Mouse (Mus musculus): Measurements from ENCODE around the gene Tent4b.
A peak's percentile ranks its signal among the peaks of the same experiment; 100 is the strongest.

The Tent4b gene

DNA sequence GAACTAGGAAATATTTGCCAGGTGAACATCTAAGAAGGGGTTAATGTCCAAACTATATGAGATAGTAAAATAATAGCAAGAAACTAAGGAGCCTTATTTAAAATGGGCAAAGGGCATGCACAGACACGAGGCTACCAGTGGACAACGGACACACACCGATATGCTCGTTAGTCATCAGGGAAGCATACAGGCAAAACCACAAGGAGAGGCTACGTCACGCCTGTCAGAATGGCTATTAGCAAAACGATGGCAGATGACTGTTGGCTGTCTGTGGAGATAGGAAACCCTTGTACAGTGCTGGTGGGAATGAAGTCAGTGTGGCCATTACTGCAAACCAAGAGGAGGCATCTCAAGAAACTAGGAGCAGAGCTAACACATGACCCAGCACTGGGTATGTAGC lies 81.9 kb downstream of the Tent4b start:
- no peak for DNase-seq

DNA sequence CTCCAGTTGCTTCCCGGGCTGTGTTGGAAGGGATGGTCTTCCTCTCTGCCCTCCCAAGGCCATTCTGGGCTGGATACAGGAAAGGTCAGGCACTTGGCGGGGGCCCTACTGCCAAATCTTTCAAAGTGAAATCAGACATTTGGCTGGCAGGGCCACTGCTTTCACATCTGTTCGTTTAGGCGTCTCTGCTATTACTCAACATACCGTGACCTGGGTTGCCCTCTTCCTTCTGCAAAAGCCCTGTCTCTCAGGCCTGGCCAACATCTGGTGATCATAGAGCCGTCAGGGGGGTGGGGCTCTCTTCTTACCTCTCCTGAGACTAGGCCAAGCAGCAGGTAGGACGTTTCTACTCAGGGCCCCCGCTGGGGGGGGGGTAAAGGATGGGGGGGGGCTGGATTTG lies 83.7 kb downstream of the Tent4b start:
- DNase-seq: peak; percentile 38

DNA sequence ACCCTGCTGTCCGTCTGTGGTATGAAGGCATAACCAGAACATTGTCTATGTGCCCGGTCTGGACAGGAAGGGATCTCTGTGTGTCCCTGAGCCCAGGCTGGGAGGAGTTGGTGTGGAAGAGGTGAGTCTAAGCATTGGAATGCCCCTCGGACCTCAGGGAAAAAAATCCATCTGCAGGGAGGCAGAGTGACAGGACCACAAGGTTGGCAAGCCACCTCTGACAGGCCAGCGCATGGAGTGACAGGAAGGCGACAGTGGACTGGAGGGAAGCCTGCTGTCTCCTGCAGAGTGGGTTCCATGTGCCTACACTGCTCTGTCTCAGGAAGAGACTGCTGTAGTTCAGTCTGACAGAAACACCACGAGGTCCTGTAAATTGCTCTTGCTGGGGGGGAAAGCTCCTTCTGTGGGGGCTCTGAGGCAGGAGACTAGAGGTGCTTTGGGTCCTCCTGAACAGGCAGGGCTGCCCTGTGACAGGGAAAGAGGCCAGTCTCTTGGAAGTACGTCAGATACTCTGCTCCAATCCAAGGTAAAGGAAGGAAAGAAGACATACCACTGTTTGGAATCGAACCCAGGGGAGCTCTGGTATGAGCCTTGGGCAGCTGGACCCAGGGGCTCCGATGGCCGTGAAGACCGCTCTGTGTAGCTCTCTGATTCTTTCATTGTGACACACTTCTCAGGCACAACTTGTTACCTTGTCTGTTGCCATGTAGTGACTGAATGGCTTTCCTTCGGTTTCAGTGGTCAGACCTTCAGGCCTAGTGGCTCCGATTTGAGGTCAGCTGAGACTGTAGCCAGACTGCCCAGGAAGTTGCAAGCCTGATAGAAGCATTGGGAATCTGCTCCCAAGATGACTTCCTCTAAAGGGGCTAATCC lies 84.5 kb downstream of the Tent4b start:
- no peak for DNase-seq

DNA sequence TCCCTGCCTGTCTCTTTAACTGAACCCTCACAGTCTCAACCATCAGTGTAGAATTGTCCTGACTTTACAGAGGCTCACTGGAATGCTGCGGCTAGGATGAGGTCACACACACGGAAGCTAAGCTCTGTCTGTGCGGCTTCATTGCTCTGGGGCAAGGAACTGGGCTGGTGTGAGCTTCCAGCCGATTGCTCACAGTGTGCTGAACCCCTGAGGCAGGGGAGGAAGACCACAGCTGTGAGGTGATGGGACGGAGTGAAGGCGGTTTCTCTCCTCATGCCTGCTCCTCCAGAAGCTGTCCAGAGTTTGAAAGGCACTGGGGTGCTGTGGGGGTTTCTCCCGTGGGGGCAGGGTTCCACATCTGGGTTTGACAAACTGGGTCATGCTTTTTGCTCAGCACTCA lies 85.7 kb downstream of the Tent4b start:
- DNase-seq: no peak

DNA sequence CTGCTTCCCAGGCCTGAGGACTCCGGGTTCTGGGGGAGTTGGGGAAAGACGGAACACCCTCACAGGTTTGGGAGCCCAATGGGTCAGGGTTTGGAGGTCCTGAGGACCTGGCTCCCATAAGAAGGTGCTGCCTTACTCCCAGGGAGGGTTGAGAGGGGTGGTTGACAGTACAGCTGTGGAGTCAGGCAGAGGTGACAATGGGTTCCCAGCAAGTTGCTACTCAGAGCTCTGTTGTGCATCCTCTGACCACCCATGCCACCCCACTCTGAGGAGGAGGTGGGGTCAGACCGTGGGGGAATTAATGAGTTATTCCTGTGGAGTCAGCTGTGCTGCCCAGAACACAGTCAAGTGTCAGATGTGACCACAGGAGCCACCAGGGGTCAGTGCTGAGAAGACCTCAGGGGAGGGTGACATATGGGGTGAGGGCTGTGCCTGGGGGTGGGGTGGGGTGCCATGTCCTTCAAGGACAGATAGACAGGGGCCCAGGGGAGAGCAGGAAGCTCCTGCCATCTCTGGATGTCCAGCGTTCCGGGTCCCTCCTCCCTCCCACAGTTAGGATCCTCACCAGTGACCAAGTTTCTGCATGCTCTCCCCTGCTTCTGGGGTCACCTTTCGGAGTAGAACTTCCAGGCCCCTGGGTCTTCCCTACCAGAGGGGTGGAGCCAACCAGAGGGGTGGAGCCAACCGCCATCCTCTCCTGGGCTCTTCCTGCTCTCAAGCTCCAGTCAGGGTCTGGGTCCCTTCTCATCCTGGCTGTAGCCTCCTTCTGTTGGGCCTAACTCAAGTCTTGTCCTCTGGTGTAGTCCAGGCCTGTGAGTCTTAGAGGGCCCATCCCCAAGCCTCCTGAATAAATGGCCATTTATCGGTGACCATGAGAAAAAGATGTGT lies 86.7 kb downstream of the Tent4b start:
- no peak for DNase-seq

DNA sequence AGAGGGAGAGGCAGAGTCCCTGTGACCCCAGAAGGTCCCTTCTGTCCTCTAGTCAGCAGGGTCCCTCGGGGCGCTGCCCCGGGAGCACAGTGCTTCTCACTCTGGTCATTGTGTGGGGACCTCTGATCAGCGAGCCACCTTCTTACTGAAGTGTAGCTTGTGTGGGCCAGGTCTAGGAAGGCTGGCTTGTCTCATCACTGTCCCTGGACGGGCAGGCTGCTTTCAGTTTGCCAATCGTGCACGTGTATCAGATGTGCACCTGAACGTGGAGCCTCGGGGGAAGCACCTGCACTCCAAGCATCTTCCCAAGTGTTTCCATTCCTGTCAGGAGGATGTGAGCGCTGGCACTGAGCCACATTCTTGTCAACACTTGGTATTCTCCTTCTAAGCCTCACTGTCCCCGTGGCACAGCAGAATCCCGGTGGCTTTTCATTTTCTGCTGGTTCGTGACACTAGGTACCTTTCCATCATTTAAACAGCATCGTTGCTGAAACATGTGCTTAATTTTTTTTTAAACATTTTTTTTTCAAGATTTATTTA lies 87.5 kb downstream of the Tent4b start:
- no peak for DNase-seq

DNA sequence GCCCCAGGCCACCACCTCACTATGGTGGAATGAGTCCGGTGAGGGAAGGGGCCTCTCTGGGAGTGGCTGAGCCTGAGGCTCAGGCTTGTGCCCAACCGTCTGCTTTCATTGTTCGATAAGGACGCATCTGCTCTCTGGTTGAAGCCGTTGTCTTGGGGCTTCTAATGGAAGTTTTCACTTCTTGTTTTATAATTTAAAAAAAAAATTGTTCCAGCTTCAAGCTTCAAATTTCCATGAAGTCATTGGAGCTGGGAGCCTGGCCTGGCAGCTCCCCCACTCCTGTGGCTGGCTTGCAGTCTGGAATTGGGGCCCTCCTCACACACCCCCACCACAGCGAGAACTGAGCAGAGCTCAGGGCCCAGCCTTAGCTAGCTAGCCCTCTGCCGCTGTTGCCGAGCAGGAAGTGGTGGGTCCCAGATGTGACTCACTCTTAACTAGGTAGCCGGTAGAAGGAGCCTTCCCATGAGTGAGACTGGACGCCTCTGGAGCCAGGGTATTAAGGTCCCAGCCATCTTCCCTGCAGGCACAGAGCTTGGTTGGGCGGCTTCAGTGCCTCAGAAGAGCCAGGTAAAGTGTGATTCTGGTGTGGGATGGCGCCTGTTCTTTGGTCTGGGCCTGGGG lies 89.7 kb downstream of the Tent4b start:
- no peak for DNase-seq

DNA sequence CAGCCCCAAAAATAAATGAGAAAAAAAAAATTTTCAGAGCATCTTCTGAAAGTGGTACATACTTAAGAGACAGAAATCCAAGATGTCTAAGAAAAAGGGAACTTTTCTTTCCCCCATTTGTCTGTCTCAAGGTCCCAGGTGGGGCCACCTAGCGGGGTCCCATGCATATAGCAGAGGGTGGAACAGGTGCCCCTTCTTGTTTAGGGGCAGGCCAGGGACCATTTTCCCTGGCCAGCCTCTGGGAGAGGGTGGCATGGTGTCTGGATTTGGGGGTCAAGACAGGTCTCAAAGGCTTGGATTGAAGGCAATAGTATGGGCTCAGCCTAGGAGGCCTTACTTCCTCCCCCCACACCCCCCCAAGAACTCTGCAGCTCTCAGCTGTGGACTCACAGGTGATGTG lies 90.9 kb downstream of the Tent4b start:
- no peak for DNase-seq

DNA sequence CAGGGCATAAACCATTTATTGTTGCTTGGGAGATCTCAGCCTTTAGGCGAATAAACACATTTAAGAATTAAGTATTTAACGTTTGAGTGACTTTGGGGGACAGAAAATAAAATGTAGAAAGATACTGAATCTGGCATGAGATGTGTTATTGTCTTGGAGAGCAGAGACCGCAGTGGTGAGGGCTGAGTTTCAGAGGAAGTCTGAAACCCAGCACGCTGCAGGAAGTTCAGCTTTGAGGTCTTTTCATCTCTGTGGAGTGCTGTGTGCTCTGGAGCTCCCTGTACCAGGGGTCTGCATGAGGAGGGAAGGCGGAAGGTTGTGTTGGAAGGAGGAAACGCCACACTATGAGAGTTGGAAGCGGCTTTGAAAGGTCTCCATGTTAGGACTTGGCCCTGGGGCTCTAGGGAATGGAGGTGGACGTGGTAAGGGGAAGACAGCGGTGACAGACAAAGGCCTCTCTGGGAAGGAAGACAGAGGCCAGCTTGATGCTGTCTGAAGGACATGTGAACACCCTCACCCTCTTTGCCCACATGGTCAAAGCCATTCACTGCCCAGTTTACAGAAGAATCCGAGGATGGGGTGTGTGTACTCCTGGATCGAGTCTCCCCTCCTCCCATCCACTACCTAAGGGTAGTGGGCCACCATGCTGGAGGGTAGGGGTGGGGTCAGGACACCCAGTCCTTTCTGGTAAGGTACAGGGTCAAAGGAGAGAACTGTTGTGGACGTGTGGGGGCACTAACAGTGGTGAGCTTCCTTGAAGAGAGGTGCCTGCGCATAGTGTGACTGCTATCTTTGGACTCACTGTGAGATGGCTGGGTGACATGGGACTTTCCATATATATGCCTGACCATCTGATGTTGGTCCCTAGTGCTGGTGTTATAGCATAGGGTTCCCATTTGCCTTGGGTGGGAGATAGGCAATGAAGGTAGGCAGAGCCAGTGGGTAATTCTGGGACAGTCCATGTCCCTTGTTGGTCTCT lies 91.6 kb downstream of the Tent4b start:
- DNase-seq: no peak

DNA sequence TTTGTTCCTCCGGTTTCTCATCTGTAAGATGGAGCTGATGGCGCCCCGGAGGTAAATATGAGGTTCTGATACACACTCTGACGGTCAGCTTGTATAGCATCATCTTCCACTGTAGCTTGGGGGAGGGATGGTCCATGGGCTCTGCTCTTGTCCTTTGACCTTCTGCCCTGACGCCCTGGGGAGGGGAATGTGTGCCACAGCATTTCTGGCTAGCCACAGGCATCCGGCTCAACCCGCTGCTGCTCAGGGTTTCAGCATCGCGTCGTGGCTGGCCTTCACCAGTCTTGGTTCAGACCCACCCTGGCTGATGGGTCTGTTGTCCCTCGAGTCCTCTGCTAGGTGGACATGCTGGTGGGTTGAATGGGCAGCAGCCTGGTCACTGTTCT lies 92.3 kb downstream of the Tent4b start:
- DNase-seq: no peak

DNA sequence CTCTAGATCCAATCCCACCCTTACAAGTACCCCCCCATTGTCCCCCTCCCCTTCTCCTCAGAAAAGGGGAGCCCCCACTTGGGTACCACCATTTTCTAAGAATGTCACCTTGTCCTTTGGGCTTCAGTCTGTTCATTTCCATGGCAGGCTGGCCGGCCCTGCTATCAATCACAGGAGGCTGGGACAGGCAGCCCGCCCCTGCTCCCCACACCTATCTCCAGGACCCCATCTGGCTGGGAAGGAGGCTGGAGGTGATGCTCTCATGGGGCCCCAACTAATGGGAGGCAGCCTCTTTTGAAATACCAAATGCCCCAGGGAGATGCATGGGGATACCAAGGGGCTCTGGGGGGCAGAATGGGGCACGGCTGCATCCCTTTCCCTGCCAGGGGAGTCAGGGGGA lies 93.9 kb downstream of the Tent4b start:
- DNase-seq: no peak

DNA sequence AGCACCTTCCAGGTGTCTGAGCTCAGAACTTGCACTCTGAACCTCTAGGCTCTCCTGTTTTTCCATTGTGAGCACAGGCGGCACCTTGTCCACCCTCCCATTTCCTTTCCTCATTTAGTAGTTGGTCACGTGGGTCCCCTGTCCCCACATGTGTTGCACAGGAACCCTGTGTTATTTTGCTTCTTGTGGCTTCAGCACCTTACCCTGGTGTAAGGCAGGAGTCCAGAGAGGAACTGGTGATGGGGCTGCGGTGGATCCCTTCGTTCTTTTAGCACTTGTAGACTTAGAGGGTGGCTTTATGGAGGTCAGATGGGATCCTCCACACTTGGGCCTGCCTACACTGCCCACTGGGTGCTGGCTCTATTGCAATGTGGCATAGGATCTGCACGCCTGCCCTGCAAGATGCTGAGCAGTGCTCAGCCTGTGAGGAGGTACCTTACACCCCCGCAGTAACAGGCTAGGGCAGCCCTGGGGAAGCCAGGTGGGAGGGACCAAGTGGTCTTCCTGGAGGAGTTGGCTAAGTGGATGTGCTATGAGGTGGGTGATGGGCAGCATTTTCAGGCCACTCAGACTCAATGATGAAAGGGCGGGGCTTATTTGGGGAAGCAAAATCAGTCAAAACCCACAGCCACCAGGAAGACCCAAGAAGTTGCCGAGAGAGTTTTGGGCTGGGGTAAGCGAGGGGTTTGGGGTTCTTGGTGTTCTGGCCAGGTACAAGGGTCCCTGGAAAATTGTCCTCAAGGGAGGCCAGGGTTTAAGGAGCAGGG lies 94.8 kb downstream of the Tent4b start:
- no peak for DNase-seq

DNA sequence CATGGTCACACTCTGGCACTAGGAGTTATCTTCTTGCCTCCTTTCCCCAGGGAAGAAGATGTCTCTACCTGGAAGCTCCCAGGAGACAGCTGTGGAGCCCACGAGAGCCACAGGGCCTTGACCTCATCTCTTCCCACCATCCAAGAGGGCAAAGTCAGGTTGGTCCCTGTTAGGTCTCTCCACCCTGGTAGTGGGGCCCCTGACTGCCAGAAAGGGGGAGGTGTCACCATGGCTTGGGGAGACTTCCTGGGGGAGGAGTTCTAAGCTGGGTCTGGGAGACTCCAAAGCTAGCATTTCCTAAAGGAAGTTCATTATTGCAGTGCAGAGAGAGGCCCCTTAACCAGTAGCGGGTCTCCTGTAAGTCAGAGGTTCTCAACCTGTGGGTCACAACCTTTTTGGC lies 96.0 kb downstream of the Tent4b start:
- DNase-seq: no peak

DNA sequence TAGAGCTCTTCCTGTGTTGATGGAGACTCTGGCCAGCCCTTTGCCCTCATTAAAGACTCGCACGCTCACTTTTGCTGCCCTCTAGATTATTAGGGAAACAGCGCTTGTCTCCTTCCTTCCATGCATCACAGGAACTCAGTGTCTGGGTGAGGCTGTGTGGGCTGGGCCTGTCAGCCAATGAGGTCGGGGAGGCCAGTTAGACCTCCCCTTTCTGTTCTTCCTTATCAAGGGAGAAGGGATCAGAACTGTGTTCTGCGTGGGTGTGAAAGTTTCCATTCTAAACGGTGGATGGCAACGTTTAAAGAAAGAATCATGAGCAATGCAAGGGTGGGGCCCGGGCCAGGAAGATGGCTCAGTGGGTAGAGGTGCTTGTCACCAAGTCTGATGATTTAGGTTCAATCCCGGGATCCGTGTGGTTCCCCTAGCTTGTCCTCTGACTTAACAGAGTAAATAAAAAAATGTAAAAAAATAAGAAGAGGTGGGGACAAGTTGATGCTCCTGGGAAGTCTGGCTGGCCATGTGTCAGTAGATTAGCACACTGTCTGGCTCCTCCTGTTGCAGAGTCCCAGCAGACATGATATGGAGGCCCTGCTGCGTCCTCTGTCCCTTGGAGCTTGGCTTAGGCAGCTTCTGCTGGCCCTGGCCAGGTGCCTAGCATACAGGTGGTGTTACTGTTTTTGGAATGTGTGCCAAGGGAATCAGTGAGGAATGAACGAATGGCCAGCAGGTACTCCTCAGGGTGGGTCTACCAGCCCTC lies 99.1 kb downstream of the Tent4b start:
- DNase-seq: peak; percentile 24

DNA sequence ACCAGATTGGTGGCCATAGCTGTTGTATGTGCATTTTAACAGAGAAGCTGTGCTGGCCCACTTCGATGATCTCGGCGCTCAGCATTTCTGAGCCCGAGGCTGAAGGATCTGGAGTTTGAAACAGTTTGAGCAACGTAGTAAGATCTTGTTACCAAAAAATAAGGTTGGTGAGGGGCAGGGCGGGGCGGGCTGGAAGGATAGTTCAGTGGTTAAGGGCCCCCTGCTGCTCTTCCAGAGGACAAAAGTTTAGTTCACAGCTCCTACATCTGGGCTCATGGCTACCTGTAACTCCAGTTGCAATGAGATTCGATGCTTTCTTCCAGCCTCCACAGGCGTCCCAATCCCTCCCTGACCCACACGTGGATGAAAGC lies 99.7 kb downstream of the Tent4b start:
- DNase-seq: no peak

DNA sequence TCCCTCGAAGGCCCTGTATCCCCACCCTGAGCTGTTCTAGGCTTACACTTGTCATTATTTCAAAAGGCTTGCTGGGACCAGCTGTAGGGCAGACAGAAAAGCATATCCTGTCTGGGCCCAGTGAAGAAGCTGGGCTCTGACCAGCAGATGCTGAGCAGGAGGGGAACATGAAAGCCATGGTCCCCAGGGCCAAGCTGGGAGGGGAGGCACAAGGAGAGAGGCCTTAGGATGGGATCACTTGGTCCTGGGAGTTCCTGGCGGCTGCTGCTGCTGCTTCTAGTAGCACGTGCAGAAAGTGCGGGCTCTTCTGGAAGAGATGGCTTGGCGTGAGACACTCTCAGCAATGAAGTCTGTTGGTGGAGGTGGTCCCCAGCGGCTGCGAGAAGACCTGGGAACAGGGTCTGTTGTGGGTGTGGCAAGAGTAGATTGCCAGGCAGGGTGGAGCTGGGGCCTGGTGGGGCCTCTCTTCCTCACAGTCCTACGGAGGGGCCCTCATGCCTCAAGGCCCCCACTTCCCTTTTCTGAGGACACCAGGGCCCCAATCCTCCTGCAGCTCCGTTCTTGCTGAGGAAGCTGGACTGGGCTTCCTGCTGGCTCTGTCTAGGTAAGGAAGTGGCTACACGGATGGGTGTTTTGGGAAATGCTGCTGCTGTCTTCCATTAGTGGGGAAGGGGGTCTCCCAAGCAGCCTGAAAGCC lies 101.0 kb downstream of the Tent4b start:
- DNase-seq: no peak

DNA sequence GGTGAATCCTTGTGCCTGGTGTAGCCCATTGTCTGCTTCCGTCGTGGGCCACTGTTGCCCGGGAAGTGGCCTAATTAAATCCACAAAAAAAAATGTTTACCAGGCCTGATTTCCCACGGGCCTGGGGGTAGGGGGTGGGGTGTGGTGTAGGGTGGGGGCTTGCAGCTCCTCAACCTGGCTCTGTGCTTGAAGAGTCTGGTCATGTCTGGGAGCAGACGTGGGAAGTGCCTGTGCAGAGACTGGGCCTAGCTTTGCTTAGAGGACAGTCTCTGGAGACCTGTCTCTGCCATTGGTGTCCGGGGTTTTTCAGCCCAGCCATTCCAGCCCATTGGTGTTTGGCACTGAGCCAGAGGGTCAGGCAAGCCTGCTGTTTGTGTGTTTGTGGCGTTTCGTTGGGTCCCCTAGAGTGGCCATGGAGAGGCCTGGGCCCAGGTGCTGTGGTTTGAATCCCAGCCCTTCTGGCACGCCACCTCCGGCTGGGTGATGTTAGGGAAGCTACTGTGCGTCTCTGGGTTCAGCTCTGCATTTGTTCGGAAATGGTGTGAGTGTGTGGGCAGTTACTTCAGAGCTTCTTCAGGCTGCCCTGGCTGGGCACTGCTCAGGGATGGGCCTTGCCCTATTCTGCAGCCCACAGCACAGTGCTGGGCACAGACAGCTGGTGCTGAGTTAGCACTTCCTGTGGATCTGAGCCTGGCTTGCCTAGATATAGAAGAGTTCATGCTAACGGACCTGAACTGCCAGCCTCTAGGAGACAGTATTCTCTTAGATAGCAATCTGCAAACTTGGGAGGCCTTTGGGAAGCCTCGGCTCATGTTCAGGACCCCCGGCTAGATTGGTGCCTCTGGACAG lies 102.8 kb downstream of the Tent4b start:
- DNase-seq: no peak

DNA sequence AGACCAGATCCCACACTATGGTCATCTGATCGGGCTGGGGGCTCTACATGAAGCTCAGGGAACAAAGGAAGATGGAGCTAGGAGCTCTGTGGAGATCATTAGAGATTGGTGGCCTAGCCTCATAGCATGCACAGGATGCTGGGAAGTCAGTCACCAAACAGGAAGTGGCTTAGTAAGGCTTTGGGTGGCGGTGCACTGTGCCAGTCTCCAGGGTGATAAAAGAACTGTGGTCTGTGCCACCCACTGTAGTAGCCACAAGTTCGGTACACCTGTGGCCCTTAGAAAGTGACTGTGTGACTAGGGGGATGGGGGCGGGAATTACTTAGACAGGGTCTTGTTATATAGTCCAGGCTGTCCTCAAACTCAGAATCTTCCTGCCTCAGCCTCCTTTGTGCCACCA lies 106.8 kb downstream of the Tent4b start:
- DNase-seq: no peak

DNA sequence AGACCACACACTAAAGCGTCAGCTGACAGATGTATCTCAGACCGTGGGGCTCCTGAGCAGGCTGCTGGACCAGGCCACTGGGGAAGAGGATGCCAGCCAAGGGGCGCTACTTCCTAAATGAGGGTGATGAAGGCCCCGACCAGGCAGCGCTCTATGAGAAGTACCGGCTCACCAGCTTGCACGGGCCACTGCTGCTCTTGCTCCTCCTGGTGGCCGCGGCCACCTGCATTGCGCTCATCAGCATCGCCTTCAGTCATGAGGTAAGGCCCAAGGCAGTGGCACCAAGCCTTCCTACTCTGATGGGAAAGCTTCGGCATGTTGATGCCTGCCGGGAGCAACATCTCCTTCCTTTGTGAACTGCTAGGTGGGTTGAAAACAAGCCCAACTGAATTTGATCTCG lies 107.5 kb downstream of the Tent4b start:
- no peak for DNase-seq

Measured in kidney, adult 9 months (tissue).